Mouse (Mus musculus): ENCODE measurements around the gene Prss50. TPM values are rescaled to one million over a fixed set of nuclear protein-coding genes. Genes with fewer than 3 reads are reported as not detected.

Prss50 gene
- polyA plus RNA-seq, 1 experiment from 2014 or later = 0.15 TPM

GRCm38 (mm10) chr9:110841438-110841837 lies 16.3 kb upstream of the Prss50 start:
- ATAC-seq = no peak
- H3K4me3 ChIP-seq = no peak overlapping the region

GRCm38 (mm10) chr9:110844206-110844605 lies 13.6 kb upstream of the Prss50 start, which contains the start of gene Prss46:
Gene Prss46 (plus strand): TSS chr9:110844506.
- Histone ChIP-seq H3K4me2 (no peak within 1 kb of the TSS), H3K27me3 (no peaks in the 10 kb centered on the region), H3K36me3 (ENCODE audit: poor library complexity, severe bottlenecking) (no peaks in the 10 kb centered on the region), H3K4me3 (no peak within 1 kb of the TSS), H3K27ac (no peak within 1 kb of the TSS), H3K4me1 (no peaks in the 10 kb centered on the region), H3K9me3 (replicated peaks) (no peaks in the 10 kb centered on the region), H3K9ac (no peak within 1 kb of the TSS)
- 87% methylated on average over 10 of the region's 10 CpGs for WGBS
- ATAC-seq = no peak

More at GRCm38 (mm10) chr9:110841438-110841837, 16.3 kb upstream of the Prss50 start:
- Histone ChIP-seq H3K4me1 (no peaks in the 10 kb centered on the region), H3K4me2 (no peak overlapping the region), H3K27me3 (no peaks in the 10 kb centered on the region), H3K27ac (no peak overlapping the region), H3K9ac (no peak overlapping the region), H3K9me3 (replicated peaks) (no peaks in the 10 kb centered on the region), H3K36me3 (ENCODE audit: poor library complexity, severe bottlenecking) (no peaks in the 10 kb centered on the region)
- 86% methylated on average over 2 of the region's 2 CpGs for WGBS

- Histone ChIP-seq H3K4me2 (no peak overlapping the region), H3K27ac (no peak overlapping the region), H3K4me3 (no peak overlapping the region), H3K36me3 (ENCODE audit: poor library complexity, severe bottlenecking) (no peaks in the 10 kb centered on the region), H3K4me1 (no peaks in the 10 kb centered on the region), H3K9me3 (replicated peaks) (no peaks in the 10 kb centered on the region), H3K27me3 (no peaks in the 10 kb centered on the region), H3K9ac (no peak overlapping the region)
- ATAC-seq = no peak
- WGBS = 88% methylated on average over 7 of the region's 7 CpGs
These were observed 8.6 kb upstream of the Prss50 start for GRCm38 (mm10) chr9:110849162-110849561.

- Histone ChIP-seq H3K27me3 (peaks cover 24% of the 10 kb centered on the region), H3K9me3 (replicated peaks) (no peaks in the 10 kb centered on the region), H3K27ac (no peak overlapping the region), H3K4me2 (no peak overlapping the region), H3K4me3 (no peak overlapping the region), H3K9ac (no peak overlapping the region), H3K4me1 (peaks cover 5% of the 10 kb centered on the region), H3K36me3 (ENCODE audit: poor library complexity, severe bottlenecking) (no peaks in the 10 kb centered on the region)
- 80% methylated on average over 7 of the region's 7 CpGs for WGBS
- ATAC-seq = no peak
These were observed 1.9 kb upstream of the Prss50 start for GRCm38 (mm10) chr9:110855903-110856302.

- no peak overlapping the region for H3K27ac ChIP-seq
- H3K9me3 ChIP-seq (replicated peaks) = no peaks in the 10 kb centered on the region
- ATAC-seq = no peak
- no peak overlapping the region for H3K4me2 ChIP-seq
- no peak overlapping the region for H3K4me3 ChIP-seq
- no peak overlapping the region for H3K9ac ChIP-seq
- H3K36me3 ChIP-seq (ENCODE audit: poor library complexity, severe bottlenecking) = no peaks in the 10 kb centered on the region
- H3K27me3 ChIP-seq = peaks cover 24% of the 10 kb centered on the region
- peaks cover 5% of the 10 kb centered on the region for H3K4me1 ChIP-seq
- 76% methylated on average over 4 of the region's 4 CpGs for WGBS
These were observed 847 bp upstream of the Prss50 start for GRCm38 (mm10) chr9:110856920-110857319.

- WGBS = 49% methylated on average over 5 of the region's 5 CpGs
- H3K9me3 ChIP-seq (replicated peaks) = no peaks in the 10 kb centered on the region
- no peaks in the 10 kb centered on the region for H3K36me3 ChIP-seq (ENCODE audit: poor library complexity, severe bottlenecking)
- peaks cover 5% of the 10 kb centered on the region for H3K4me1 ChIP-seq
- H3K27me3 ChIP-seq = peaks cover 24% of the 10 kb centered on the region
- H3K4me3 ChIP-seq = no peak overlapping the region
- no peak overlapping the region for H3K27ac ChIP-seq
- no peak for ATAC-seq
- H3K9ac ChIP-seq = no peak overlapping the region
- no peak overlapping the region for H3K4me2 ChIP-seq
These were observed 756 bp downstream of the Prss50 start for GRCm38 (mm10) chr9:110858523-110858922.

- Histone ChIP-seq H3K4me3 (no peak overlapping the region), H3K36me3 (ENCODE audit: poor library complexity, severe bottlenecking) (no peaks in the 10 kb centered on the region), H3K4me1 (peaks cover 5% of the 10 kb centered on the region), H3K9ac (no peak overlapping the region), H3K27ac (no peak overlapping the region), H3K27me3 (peaks cover 24% of the 10 kb centered on the region), H3K4me2 (no peak overlapping the region), H3K9me3 (replicated peaks) (no peaks in the 10 kb centered on the region)
- 84% methylated on average over 5 of the region's 5 CpGs for WGBS
- no peak for ATAC-seq
These were observed 1.3 kb downstream of the Prss50 start for GRCm38 (mm10) chr9:110858967-110859596.

GRCm38 (mm10) chr9:110871030-110871429 lies 13.3 kb downstream of the Prss50 start:
- Histone ChIP-seq H3K4me2 (no peak overlapping the region), H3K4me1 (peaks cover 22% of the 10 kb centered on the region), H3K27ac (no peak overlapping the region), H3K9me3 (replicated peaks) (no peaks in the 10 kb centered on the region), H3K4me3 (no peak overlapping the region), H3K9ac (no peak overlapping the region), H3K27me3 (peaks cover 21% of the 10 kb centered on the region), H3K36me3 (ENCODE audit: poor library complexity, severe bottlenecking) (no peaks in the 10 kb centered on the region)
- ATAC-seq = no peak
- WGBS = 17% methylated on average over 7 of the region's 7 CpGs

GRCm38 (mm10) chr9:110873681-110874659 lies 16.2 kb downstream of the Prss50 start:
- Histone ChIP-seq H3K27me3 (peaks cover 38% of the 10 kb centered on the region), H3K4me2 (peak overlapping the region; percentile 63), H3K27ac (no peak overlapping the region), H3K4me3 (peak overlapping the region; percentile 31), H3K9ac (peak overlapping the region; percentile 8; the same call in 1 of the 2 replicates), H3K9me3 (replicated peaks) (no peaks in the 10 kb centered on the region), H3K36me3 (ENCODE audit: poor library complexity, severe bottlenecking) (no peaks in the 10 kb centered on the region), H3K4me1 (peaks cover 22% of the 10 kb centered on the region)
- WGBS = 8% methylated on average over 39 of the region's 40 CpGs
- peak; percentile 73 for ATAC-seq

- Histone ChIP-seq H3K4me2 (no peak overlapping the region; the same call in 1 of the 2 replicates), H3K4me1 (peaks cover 27% of the 10 kb centered on the region), H3K4me3 (no peak overlapping the region), H3K27me3 (peaks cover 45% of the 10 kb centered on the region), H3K9me3 (replicated peaks) (no peaks in the 10 kb centered on the region), H3K36me3 (ENCODE audit: poor library complexity, severe bottlenecking) (no peaks in the 10 kb centered on the region), H3K9ac (no peak overlapping the region), H3K27ac (no peak overlapping the region)
- 0 out of 2 replicates have a peak, but pooled peaks have one; percentile 33 for ATAC-seq
- WGBS = 10% methylated on average over 3 of the region's 3 CpGs
These were observed 17.0 kb downstream of the Prss50 start for GRCm38 (mm10) chr9:110874660-110875191.

- Histone ChIP-seq H3K4me1 (peaks cover 33% of the 10 kb centered on the region), H3K27me3 (peaks cover 51% of the 10 kb centered on the region), H3K36me3 (ENCODE audit: poor library complexity, severe bottlenecking) (no peaks in the 10 kb centered on the region), H3K9me3 (replicated peaks) (no peaks in the 10 kb centered on the region), H3K27ac (no peak overlapping the region), H3K4me2 (no peak overlapping the region), H3K4me3 (no peak overlapping the region), H3K9ac (no peak overlapping the region)
- whole genome bisulfite sequencing = 18% methylated on average over 5 of the region's 6 CpGs
- ATAC-seq = peak; percentile 39; the same call in 1 of the 2 replicates
These were observed 17.5 kb downstream of the Prss50 start for GRCm38 (mm10) chr9:110875288-110875695.

GRCm38 (mm10) chr9:110877353-110877752 lies 19.6 kb downstream of the Prss50 start:
- no peaks in the 10 kb centered on the region for H3K9me3 ChIP-seq (replicated peaks)
- no peak overlapping the region for H3K9ac ChIP-seq
- peaks cover 70% of the 10 kb centered on the region for H3K27me3 ChIP-seq
- no peak for ATAC-seq
- H3K4me2 ChIP-seq = no peak overlapping the region
- no peak overlapping the region for H3K27ac ChIP-seq
- 75% methylated on average over 1 of the region's 1 CpGs for WGBS
- H3K36me3 ChIP-seq (ENCODE audit: poor library complexity, severe bottlenecking) = no peaks in the 10 kb centered on the region
- H3K4me3 ChIP-seq = no peak overlapping the region
- peaks cover 35% of the 10 kb centered on the region for H3K4me1 ChIP-seq
